Mouse (Mus musculus): Measurements from ENCODE around the gene Zfp992.
"Not testable (repeated sequence)": the region's sequence is repeated elsewhere in the genome, so short reads cannot be mapped to it uniquely, and the experiment has no call there.

The Zfp992 gene

GRCm38 (mm10) chr4:146474716-146475676 lies 26.2 kb downstream of the Zfp992 start:
- not testable (repeated sequence) for DNase-seq (ENCODE audit: low spot score in 2 of 2)

- not testable (repeated sequence) for DNase-seq (ENCODE audit: low spot score in 2 of 2)
Observed at GRCm38 (mm10) chr4:146476260-146476659, 27.4 kb downstream of the Zfp992 start.

GRCm38 (mm10) chr4:146476959-146477358 lies 28.1 kb downstream of the Zfp992 start:
- not testable (repeated sequence) for DNase-seq (ENCODE audit: low spot score in 2 of 2)

- not testable (repeated sequence) for DNase-seq (ENCODE audit: low spot score in 2 of 2)
Observed at GRCm38 (mm10) chr4:146480376-146481096, 31.7 kb downstream of the Zfp992 start.

GRCm38 (mm10) chr4:146482546-146482945 lies 33.7 kb downstream of the Zfp992 start:
- not testable (repeated sequence) for DNase-seq (ENCODE audit: low spot score in 2 of 2)

GRCm38 (mm10) chr4:146483571-146484280 lies 34.9 kb downstream of the Zfp992 start:
- not testable (repeated sequence) for DNase-seq (ENCODE audit: low spot score in 2 of 2)

GRCm38 (mm10) chr4:146484676-146485075 lies 35.9 kb downstream of the Zfp992 start:
- DNase-seq (ENCODE audit: low spot score in 2 of 2), result not testable (repeated sequence)

GRCm38 (mm10) chr4:146485183-146485939 lies 36.5 kb downstream of the Zfp992 start:
- not testable (repeated sequence) for DNase-seq (ENCODE audit: low spot score in 2 of 2)

- not testable (repeated sequence) for DNase-seq (ENCODE audit: low spot score in 2 of 2)
Observed at GRCm38 (mm10) chr4:146486753-146487152, 37.9 kb downstream of the Zfp992 start.

GRCm38 (mm10) chr4:146489196-146489595 lies 40.4 kb downstream of the Zfp992 start:
- not testable (repeated sequence) for DNase-seq (ENCODE audit: low spot score in 2 of 2)

- DNase-seq (ENCODE audit: low spot score in 2 of 2), result not testable (repeated sequence)
Observed at GRCm38 (mm10) chr4:146491993-146492392, 43.2 kb downstream of the Zfp992 start.

GRCm38 (mm10) chr4:146492439-146492838 lies 43.6 kb downstream of the Zfp992 start:
- no peak for DNase-seq (ENCODE audit: low spot score in 2 of 2)

- no peak for DNase-seq (ENCODE audit: low spot score in 2 of 2)
Observed at GRCm38 (mm10) chr4:146492851-146493250, 44.0 kb downstream of the Zfp992 start.

- DNase-seq (ENCODE audit: low spot score in 2 of 2), result not testable (repeated sequence)
Observed at GRCm38 (mm10) chr4:146493319-146493907, 44.6 kb downstream of the Zfp992 start.

- DNase-seq (ENCODE audit: low spot score in 2 of 2), result no peak
Observed at GRCm38 (mm10) chr4:146494980-146495379, 46.2 kb downstream of the Zfp992 start.

GRCm38 (mm10) chr4:146497695-146498275 lies 49.0 kb downstream of the Zfp992 start:
- DNase-seq (ENCODE audit: low spot score in 2 of 2), result not testable (repeated sequence)

GRCm38 (mm10) chr4:146501727-146502126 lies 52.9 kb downstream of the Zfp992 start, which contains the start of gene Zfp981:
Gene Zfp981 (plus strand): TSS chr4:146502027.
- DNase-seq (ENCODE audit: low spot score in 2 of 2), result not testable (repeated sequence)

GRCm38 (mm10) chr4:146509029-146509428 lies 60.2 kb downstream of the Zfp992 start:
- not testable (repeated sequence) for DNase-seq (ENCODE audit: low spot score in 2 of 2)

GRCm38 (mm10) chr4:146511871-146512270 lies 63.0 kb downstream of the Zfp992 start:
- DNase-seq (ENCODE audit: low spot score in 2 of 2), result not testable (repeated sequence)

GRCm38 (mm10) chr4:146516474-146516873 lies 67.7 kb downstream of the Zfp992 start:
- no peak for DNase-seq (ENCODE audit: low spot score in 2 of 2)
